Comparison of ENCODE assay signal across 1 mouse cellular context in the genomic region with DNA sequence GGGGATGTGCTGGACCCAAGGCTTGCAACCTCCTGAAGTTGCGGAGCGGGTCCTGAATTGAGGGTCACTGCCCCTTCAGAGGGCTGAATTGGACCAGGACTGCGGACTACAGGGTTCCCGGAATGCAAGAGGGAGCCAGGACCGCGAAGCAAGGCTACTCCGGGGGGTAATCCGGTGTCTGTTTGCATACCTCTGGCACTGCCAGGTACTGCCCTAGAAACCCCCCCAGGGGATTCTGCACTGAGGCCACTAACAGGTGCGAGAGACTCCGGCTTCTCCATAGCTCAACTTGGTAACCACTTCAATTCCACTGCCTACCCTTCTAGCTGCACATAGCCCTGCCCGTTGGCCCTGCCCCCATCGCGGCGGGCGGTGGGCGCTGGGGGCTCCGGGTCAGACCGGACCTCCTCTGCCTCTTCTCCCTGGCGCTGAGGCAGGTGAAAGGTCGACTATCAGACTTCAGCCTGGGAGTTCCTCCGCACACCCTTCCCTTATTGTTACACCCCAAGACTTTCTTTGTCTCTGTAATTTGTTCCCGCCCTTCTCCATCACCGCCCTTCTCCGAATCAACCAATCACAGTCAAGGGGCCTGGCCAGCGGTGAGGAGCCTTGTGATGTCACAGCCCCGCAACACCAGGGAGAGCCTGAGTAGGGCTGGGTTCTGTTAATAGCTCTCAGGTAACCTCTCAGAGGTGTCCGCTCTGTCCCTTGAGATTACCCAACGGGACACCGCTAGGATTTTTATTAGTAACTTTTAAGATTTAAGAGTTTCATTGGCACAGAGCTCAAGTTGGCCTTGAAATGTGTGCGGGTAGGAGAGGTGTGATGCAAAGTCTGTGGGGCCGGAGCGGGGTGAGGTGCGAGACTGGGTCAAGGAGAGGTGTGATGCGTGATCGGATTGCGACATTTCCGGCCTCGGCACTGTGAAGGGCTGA.
TF ChIP-seq lines count a peak whose summit lies in the region.

A gene (minus strand): TSS at position 517 of the 935 bp plus-strand sequence.
A gene (plus strand): TSS at position 602 of the 935 bp plus-strand sequence.

TF ChIP-seq in C2C12, 6 proteins besides CTCF, POLR2A, EP300 and RAD21 (continued from another document):
- TF ChIP-seq MYOG (IDR thresholded peaks at IDR 0.05; ENCODE audit: control insufficient read depth, extremely low read depth, insufficient read length) (no peak), USF1 (IDR thresholded peaks at IDR 0.05; ENCODE audit: low read depth) (no peak)
TF ChIP-seq in C2C12: peak in this region for 2.
